Mouse (Mus musculus): ENCODE results near the gene Ncbp3. TPM values are rescaled to one million over a fixed set of nuclear protein-coding genes. Genes with fewer than 3 reads are reported as not detected.
"Not testable (repeated sequence)": the region's sequence is repeated elsewhere in the genome, so short reads cannot be mapped to it uniquely, and the experiment has no call there.

Gene Ncbp3
- polyA plus RNA-seq, 1 experiment from 2014 or later = 11.9 TPM

GRCm38 (mm10) chr11:73092877-73093276, 45.3 kb downstream of the Ncbp3 start:
- H3K27ac ChIP-seq (replicated peaks; ENCODE audit: low read depth, low read length) = no peak overlapping the region

GRCm38 (mm10) chr11:73094231-73094995, 46.8 kb downstream of the Ncbp3 start:
- Histone ChIP-seq H3K9me3 (replicated peaks; ENCODE audit: control insufficient read depth, low read length) (no peaks in the 10 kb centered on the region), H3K9ac (replicated peaks; ENCODE audit: low read length) (no peak overlapping the region), H3K27ac (replicated peaks; ENCODE audit: low read depth, low read length) (no peak overlapping the region), H3K4me1 (ENCODE audit: control insufficient read depth, insufficient read depth, low read length) (no peaks in the 10 kb centered on the region), H3K27me3 (ENCODE audit: control insufficient read depth, insufficient read depth, low read length) (no peaks in the 10 kb centered on the region), H3K36me3 (replicated peaks; ENCODE audit: control insufficient read depth, insufficient read depth, low read depth, low read length) (no peaks in the 10 kb centered on the region), H3K4me3 (ENCODE audit: low read depth, low read length) (no peak overlapping the region), H3K4me2 (ENCODE audit: low read depth, low read length) (no peak overlapping the region)
- DNase-seq (ENCODE audit: low spot score) (no peak), ATAC-seq (replicated peaks; ENCODE audit: insufficient number of reproducible peaks, low FRiP score, low TSS enrichment, low read depth) (no peak)
- WGBS = 79% methylated on average over 11 of the region's 11 CpGs

More at GRCm38 (mm10) chr11:73092877-73093276, 45.3 kb downstream of the Ncbp3 start:
- ATAC-seq (replicated peaks; ENCODE audit: insufficient number of reproducible peaks, low FRiP score, low TSS enrichment, low read depth) = no peak
- H3K4me1 ChIP-seq (ENCODE audit: control insufficient read depth, insufficient read depth, low read length) = no peaks in the 10 kb centered on the region
- WGBS = 83% methylated on average over 7 of the region's 7 CpGs
- no peak overlapping the region for H3K9ac ChIP-seq (replicated peaks; ENCODE audit: low read length)
- H3K9me3 ChIP-seq (replicated peaks; ENCODE audit: control insufficient read depth, low read length) = no peaks in the 10 kb centered on the region
- H3K4me2 ChIP-seq (ENCODE audit: low read depth, low read length) = no peak overlapping the region
- no peaks in the 10 kb centered on the region for H3K27me3 ChIP-seq (ENCODE audit: control insufficient read depth, insufficient read depth, low read length)
- DNase-seq (ENCODE audit: low spot score) = no peak
- H3K36me3 ChIP-seq (replicated peaks; ENCODE audit: control insufficient read depth, insufficient read depth, low read depth, low read length) = no peaks in the 10 kb centered on the region
- H3K4me3 ChIP-seq (ENCODE audit: low read depth, low read length) = no peak overlapping the region

GRCm38 (mm10) chr11:73098860-73099259, 51.3 kb downstream of the Ncbp3 start:
- 65% methylated on average over 5 of the region's 5 CpGs for WGBS

GRCm38 (mm10) chr11:73099976-73100750, 52.6 kb downstream of the Ncbp3 start:
- H3K27me3 ChIP-seq (ENCODE audit: control insufficient read depth, insufficient read depth, low read length) = no peaks in the 10 kb centered on the region
- no peak overlapping the region for H3K4me3 ChIP-seq (ENCODE audit: low read depth, low read length)
- ATAC-seq (replicated peaks; ENCODE audit: insufficient number of reproducible peaks, low FRiP score, low TSS enrichment, low read depth) = no peak
- H3K36me3 ChIP-seq (replicated peaks; ENCODE audit: control insufficient read depth, insufficient read depth, low read depth, low read length) = no peaks in the 10 kb centered on the region
- no peak overlapping the region for H3K27ac ChIP-seq (replicated peaks; ENCODE audit: low read depth, low read length)
- H3K4me1 ChIP-seq (ENCODE audit: control insufficient read depth, insufficient read depth, low read length) = no peaks in the 10 kb centered on the region
- no peak overlapping the region for H3K9ac ChIP-seq (replicated peaks; ENCODE audit: low read length)
- no peak for DNase-seq (ENCODE audit: low spot score)
- 74% methylated on average over 14 of the region's 14 CpGs for WGBS
- H3K4me2 ChIP-seq (ENCODE audit: low read depth, low read length) = no peak overlapping the region
- H3K9me3 ChIP-seq (replicated peaks; ENCODE audit: control insufficient read depth, low read length) = no peaks in the 10 kb centered on the region

More at GRCm38 (mm10) chr11:73098860-73099259, 51.3 kb downstream of the Ncbp3 start:
- H3K4me1 ChIP-seq (ENCODE audit: control insufficient read depth, insufficient read depth, low read length) = no peaks in the 10 kb centered on the region
- H3K27ac ChIP-seq (replicated peaks; ENCODE audit: low read depth, low read length) = no peak overlapping the region
- H3K9ac ChIP-seq (replicated peaks; ENCODE audit: low read length) = no peak overlapping the region
- ATAC-seq (replicated peaks; ENCODE audit: insufficient number of reproducible peaks, low FRiP score, low TSS enrichment, low read depth) = no peak
- no peaks in the 10 kb centered on the region for H3K27me3 ChIP-seq (ENCODE audit: control insufficient read depth, insufficient read depth, low read length)
- no peak for DNase-seq (ENCODE audit: low spot score)
- H3K4me3 ChIP-seq (ENCODE audit: low read depth, low read length) = no peak overlapping the region
- H3K36me3 ChIP-seq (replicated peaks; ENCODE audit: control insufficient read depth, insufficient read depth, low read depth, low read length) = no peaks in the 10 kb centered on the region
- no peak overlapping the region for H3K4me2 ChIP-seq (ENCODE audit: low read depth, low read length)
- no peaks in the 10 kb centered on the region for H3K9me3 ChIP-seq (replicated peaks; ENCODE audit: control insufficient read depth, low read length)

GRCm38 (mm10) chr11:73101308-73101707, 53.7 kb downstream of the Ncbp3 start:
- no peak overlapping the region for H3K27ac ChIP-seq (replicated peaks; ENCODE audit: low read depth, low read length)
- 74% methylated on average over 4 of the region's 4 CpGs for WGBS
- no peaks in the 10 kb centered on the region for H3K9me3 ChIP-seq (replicated peaks; ENCODE audit: control insufficient read depth, low read length)
- H3K4me2 ChIP-seq (ENCODE audit: low read depth, low read length) = no peak overlapping the region
- no peaks in the 10 kb centered on the region for H3K36me3 ChIP-seq (replicated peaks; ENCODE audit: control insufficient read depth, insufficient read depth, low read depth, low read length)
- ATAC-seq (replicated peaks; ENCODE audit: insufficient number of reproducible peaks, low FRiP score, low TSS enrichment, low read depth) (no peak), DNase-seq (ENCODE audit: low spot score) (no peak)
- H3K27me3 ChIP-seq (ENCODE audit: control insufficient read depth, insufficient read depth, low read length) = no peaks in the 10 kb centered on the region
- H3K9ac ChIP-seq (replicated peaks; ENCODE audit: low read length) = no peak overlapping the region
- no peaks in the 10 kb centered on the region for H3K4me1 ChIP-seq (ENCODE audit: control insufficient read depth, insufficient read depth, low read length)
- H3K4me3 ChIP-seq (ENCODE audit: low read depth, low read length) = no peak overlapping the region

GRCm38 (mm10) chr11:73105246-73105645, 57.7 kb downstream of the Ncbp3 start:
- H3K4me3 ChIP-seq (ENCODE audit: low read depth, low read length) = no peak overlapping the region
- H3K9ac ChIP-seq (replicated peaks; ENCODE audit: low read length) = no peak overlapping the region
- no peaks in the 10 kb centered on the region for H3K9me3 ChIP-seq (replicated peaks; ENCODE audit: control insufficient read depth, low read length)
- H3K4me1 ChIP-seq (ENCODE audit: control insufficient read depth, insufficient read depth, low read length) = no peaks in the 10 kb centered on the region
- H3K27ac ChIP-seq (replicated peaks; ENCODE audit: low read depth, low read length) = no peak overlapping the region
- 45% methylated on average over 3 of the region's 3 CpGs for WGBS
- DNase-seq (ENCODE audit: low spot score) (no peak), ATAC-seq (replicated peaks; ENCODE audit: insufficient number of reproducible peaks, low FRiP score, low TSS enrichment, low read depth) (no peak)
- no peak overlapping the region for H3K4me2 ChIP-seq (ENCODE audit: low read depth, low read length)
- no peaks in the 10 kb centered on the region for H3K27me3 ChIP-seq (ENCODE audit: control insufficient read depth, insufficient read depth, low read length)
- H3K36me3 ChIP-seq (replicated peaks; ENCODE audit: control insufficient read depth, insufficient read depth, low read depth, low read length) = no peaks in the 10 kb centered on the region

- H3K9me3 ChIP-seq (replicated peaks; ENCODE audit: control insufficient read depth, low read length); ATAC-seq (replicated peaks; ENCODE audit: insufficient number of reproducible peaks, low FRiP score, low TSS enrichment, low read depth); H3K9ac ChIP-seq (replicated peaks; ENCODE audit: low read length); H3K36me3 ChIP-seq (replicated peaks; ENCODE audit: control insufficient read depth, insufficient read depth, low read depth, low read length); H3K4me2 ChIP-seq (ENCODE audit: low read depth, low read length); DNase-seq (ENCODE audit: low spot score); H3K27ac ChIP-seq (replicated peaks; ENCODE audit: low read depth, low read length); H3K4me1 ChIP-seq (ENCODE audit: control insufficient read depth, insufficient read depth, low read length); H3K4me3 ChIP-seq (ENCODE audit: low read depth, low read length); H3K27me3 ChIP-seq (ENCODE audit: control insufficient read depth, insufficient read depth, low read length): not testable (repeated sequence)
- 39% methylated on average over 3 of the region's 3 CpGs for WGBS
Measured at GRCm38 (mm10) chr11:73107358-73107757, 59.8 kb downstream of the Ncbp3 start.
